Mouse (Mus musculus): ENCODE data around the gene Stk10. TPM values are rescaled to one million over a fixed set of nuclear protein-coding genes. Genes with fewer than 3 reads are reported as not detected.

Stk10 gene
- polyA plus RNA-seq (2015; fragmentation: Nextera tagmentation; extraction: Ambion mirVana) = 1.9 and 2.9 TPM in 2 replicates

GRCm38 (mm10) chr11:32532765-32533481 lies at the start of gene Stk10:
Stk10 (plus strand) TSS chr11:32533305.
- Histone ChIP-seq H3K4me1 (peaks cover 17% of the 10 kb centered on the region), H3K9ac (peak within 1 kb of the TSS; percentile 64), H3K27me3 (no peaks in the 10 kb centered on the region), H3K27ac (0 out of 2 replicates have a peak within 1 kb of the TSS, but pooled peaks have one; percentile 16), H3K4me2 (peak within 1 kb of the TSS; percentile 99), H3K36me3 (no peaks in the 10 kb centered on the region), H3K9me3 (no peaks in the 10 kb centered on the region), H3K4me3 (peak within 1 kb of the TSS; percentile 71)
- ATAC-seq (ENCODE audit: borderline replicate concordance, extremely low read depth, low FRiP score, low TSS enrichment) = peak; percentile 94
- WGBS = 0% methylated on average over 61 of the region's 82 CpGs

GRCm38 (mm10) chr11:32485290-32485689 lies 47.8 kb upstream of the Stk10 start:
- no peak for ATAC-seq (ENCODE audit: borderline replicate concordance, extremely low read depth, low FRiP score, low TSS enrichment)
- no peak overlapping the region for H3K27ac ChIP-seq
- 47% methylated on average over 3 of the region's 3 CpGs for WGBS

GRCm38 (mm10) chr11:32486621-32487020 lies 46.5 kb upstream of the Stk10 start:
- Histone ChIP-seq H3K9ac (no peak overlapping the region), H3K36me3 (no peaks in the 10 kb centered on the region), H3K4me2 (no peak overlapping the region), H3K9me3 (no peaks in the 10 kb centered on the region), H3K4me1 (peaks cover 26% of the 10 kb centered on the region), H3K27ac (no peak overlapping the region), H3K27me3 (no peaks in the 10 kb centered on the region), H3K4me3 (no peak overlapping the region)
- no peak for ATAC-seq (ENCODE audit: borderline replicate concordance, extremely low read depth, low FRiP score, low TSS enrichment)
- WGBS = 39% methylated on average over 3 of the region's 3 CpGs

More at GRCm38 (mm10) chr11:32485290-32485689, 47.8 kb upstream of the Stk10 start:
- H3K27me3 ChIP-seq = no peaks in the 10 kb centered on the region
- peaks cover 21% of the 10 kb centered on the region for H3K4me1 ChIP-seq
- H3K9me3 ChIP-seq = no peaks in the 10 kb centered on the region
- no peaks in the 10 kb centered on the region for H3K36me3 ChIP-seq
- no peak overlapping the region for H3K9ac ChIP-seq
- H3K4me3 ChIP-seq = no peak overlapping the region
- H3K4me2 ChIP-seq = no peak overlapping the region

GRCm38 (mm10) chr11:32487501-32487900 lies 45.6 kb upstream of the Stk10 start:
- WGBS = 89% methylated on average over 3 of the region's 3 CpGs
- Histone ChIP-seq H3K9me3 (no peaks in the 10 kb centered on the region), H3K27me3 (no peaks in the 10 kb centered on the region), H3K4me2 (no peak overlapping the region), H3K4me3 (no peak overlapping the region), H3K36me3 (no peaks in the 10 kb centered on the region), H3K4me1 (peaks cover 26% of the 10 kb centered on the region), H3K27ac (no peak overlapping the region), H3K9ac (no peak overlapping the region)
- no peak for ATAC-seq (ENCODE audit: borderline replicate concordance, extremely low read depth, low FRiP score, low TSS enrichment)

GRCm38 (mm10) chr11:32488344-32488743 lies 44.8 kb upstream of the Stk10 start:
- Histone ChIP-seq H3K4me3 (no peak overlapping the region), H3K9me3 (no peaks in the 10 kb centered on the region), H3K36me3 (no peaks in the 10 kb centered on the region), H3K27me3 (no peaks in the 10 kb centered on the region), H3K9ac (no peak overlapping the region), H3K4me1 (peaks cover 26% of the 10 kb centered on the region), H3K27ac (peak overlapping the region; percentile 72), H3K4me2 (no peak overlapping the region)
- ATAC-seq (ENCODE audit: borderline replicate concordance, extremely low read depth, low FRiP score, low TSS enrichment) = peak; percentile 39; the same call in 1 of the 2 replicates

GRCm38 (mm10) chr11:32488808-32489670 lies 44.1 kb upstream of the Stk10 start:
- WGBS = 49% methylated on average over 5 of the region's 5 CpGs
- Histone ChIP-seq H3K9me3 (no peaks in the 10 kb centered on the region), H3K27me3 (no peaks in the 10 kb centered on the region), H3K4me2 (no peak overlapping the region), H3K4me1 (peaks cover 26% of the 10 kb centered on the region), H3K9ac (no peak overlapping the region), H3K27ac (peak overlapping the region; percentile 72), H3K4me3 (no peak overlapping the region), H3K36me3 (no peaks in the 10 kb centered on the region)
- peak; percentile 67 for ATAC-seq (ENCODE audit: borderline replicate concordance, extremely low read depth, low FRiP score, low TSS enrichment)

- Histone ChIP-seq H3K27ac (no peak overlapping the region), H3K9me3 (no peaks in the 10 kb centered on the region), H3K4me2 (no peak overlapping the region), H3K4me3 (no peak overlapping the region), H3K27me3 (no peaks in the 10 kb centered on the region), H3K36me3 (no peaks in the 10 kb centered on the region), H3K4me1 (peaks cover 26% of the 10 kb centered on the region), H3K9ac (no peak overlapping the region)
- no peak for ATAC-seq (ENCODE audit: borderline replicate concordance, extremely low read depth, low FRiP score, low TSS enrichment)
- WGBS = 96% methylated on average over 2 of the region's 2 CpGs
Observed at GRCm38 (mm10) chr11:32491079-32491478, 42.0 kb upstream of the Stk10 start.

GRCm38 (mm10) chr11:32493312-32493711 lies 39.8 kb upstream of the Stk10 start:
- Histone ChIP-seq H3K9me3 (no peaks in the 10 kb centered on the region), H3K27ac (no peak overlapping the region)
- ATAC-seq (ENCODE audit: borderline replicate concordance, extremely low read depth, low FRiP score, low TSS enrichment) = no peak

GRCm38 (mm10) chr11:32495283-32495682 lies 37.8 kb upstream of the Stk10 start:
- Histone ChIP-seq H3K4me1 (0 out of 2 replicates have a peak, but pooled peaks cover 5% of the 10 kb centered on the region), H3K27me3 (no peaks in the 10 kb centered on the region), H3K36me3 (peaks cover 4% of the 10 kb centered on the region; the same call in 1 of the 2 replicates), H3K4me2 (no peak overlapping the region), H3K9ac (no peak overlapping the region), H3K27ac (no peak overlapping the region), H3K4me3 (no peak overlapping the region), H3K9me3 (no peaks in the 10 kb centered on the region)
- ATAC-seq (ENCODE audit: borderline replicate concordance, extremely low read depth, low FRiP score, low TSS enrichment) = no peak
- 67% methylated on average over 2 of the region's 2 CpGs for WGBS

More at GRCm38 (mm10) chr11:32493312-32493711, 39.8 kb upstream of the Stk10 start:
- no peak overlapping the region for H3K4me2 ChIP-seq
- H3K4me1 ChIP-seq = peaks cover 20% of the 10 kb centered on the region
- H3K4me3 ChIP-seq = no peak overlapping the region
- no peak overlapping the region for H3K9ac ChIP-seq
- no peaks in the 10 kb centered on the region for H3K27me3 ChIP-seq
- H3K36me3 ChIP-seq = no peaks in the 10 kb centered on the region

- Histone ChIP-seq H3K27ac (no peak overlapping the region), H3K4me1 (no peaks in the 10 kb centered on the region), H3K36me3 (peaks cover 7% of the 10 kb centered on the region; the same call in 1 of the 2 replicates), H3K9me3 (no peaks in the 10 kb centered on the region), H3K4me3 (no peak overlapping the region), H3K4me2 (no peak overlapping the region), H3K27me3 (no peaks in the 10 kb centered on the region), H3K9ac (no peak overlapping the region)
- WGBS = 78% methylated on average over 7 of the region's 7 CpGs
- no peak for ATAC-seq (ENCODE audit: borderline replicate concordance, extremely low read depth, low FRiP score, low TSS enrichment)
Observed at GRCm38 (mm10) chr11:32498757-32499535, 34.2 kb upstream of the Stk10 start.

GRCm38 (mm10) chr11:32499931-32500330 lies 33.2 kb upstream of the Stk10 start:
- ATAC-seq (ENCODE audit: borderline replicate concordance, extremely low read depth, low FRiP score, low TSS enrichment) = no peak
- H3K27ac ChIP-seq = no peak overlapping the region
- H3K9me3 ChIP-seq = no peaks in the 10 kb centered on the region
- H3K4me1 ChIP-seq = no peaks in the 10 kb centered on the region
- H3K36me3 ChIP-seq = peaks cover 7% of the 10 kb centered on the region; the same call in 1 of the 2 replicates
- WGBS = 89% methylated on average over 4 of the region's 4 CpGs
- H3K4me2 ChIP-seq = no peak overlapping the region
- no peak overlapping the region for H3K9ac ChIP-seq
- no peaks in the 10 kb centered on the region for H3K27me3 ChIP-seq
- no peak overlapping the region for H3K4me3 ChIP-seq

Measured in lung, embryonic 15.5 days (tissue).